Mouse (Mus musculus): ENCODE measurements at regions not wholly inside any gene's neighbourhood (a gene's known extent, or its start where the extent isn't known, plus 50 kb on each side); places are given as distances from the start of the nearest gene placed in this dataset.

- no peak for DNase-seq (ENCODE audit: low spot score)
Observed at GRCm38 (mm10) chr12:79966621-79967490, 146.0 kb downstream of the Zfp36l1 start.

GRCm38 (mm10) chr12:79966289-79966615, 146.6 kb downstream of the Zfp36l1 start:
- DNase-seq (ENCODE audit: low spot score) = no peak

- no peak for DNase-seq (ENCODE audit: low spot score)
Observed at GRCm38 (mm10) chr12:79965471-79966288, 147.1 kb downstream of the Zfp36l1 start.

GRCm38 (mm10) chr12:79963443-79964025, 149.3 kb downstream of the Zfp36l1 start:
- no peak for DNase-seq (ENCODE audit: low spot score)

GRCm38 (mm10) chr12:79962649-79963236, 150.1 kb downstream of the Zfp36l1 start:
- no peak for DNase-seq (ENCODE audit: low spot score)

GRCm38 (mm10) chr12:79961881-79962280, 150.9 kb downstream of the Zfp36l1 start:
- no peak for DNase-seq (ENCODE audit: low spot score)

GRCm38 (mm10) chr12:79961076-79961475, 151.7 kb downstream of the Zfp36l1 start:
- no peak for DNase-seq (ENCODE audit: low spot score)

- no peak for DNase-seq (ENCODE audit: low spot score)
Observed at GRCm38 (mm10) chr12:79960446-79960845, 152.4 kb downstream of the Zfp36l1 start.

- no peak for DNase-seq (ENCODE audit: low spot score)
Observed at GRCm38 (mm10) chr12:79959540-79960305, 153.1 kb downstream of the Zfp36l1 start.

GRCm38 (mm10) chr12:79957211-79957610, 155.6 kb downstream of the Zfp36l1 start:
- no peak for DNase-seq (ENCODE audit: low spot score)

- no peak for DNase-seq (ENCODE audit: low spot score)
Observed at GRCm38 (mm10) chr12:79956351-79956750, 156.5 kb downstream of the Zfp36l1 start.

GRCm38 (mm10) chr12:79955501-79955900, 157.3 kb downstream of the Zfp36l1 start:
- DNase-seq (ENCODE audit: low spot score) = no peak

GRCm38 (mm10) chr12:79950579-79951112, 162.2 kb downstream of the Zfp36l1 start:
- DNase-seq (ENCODE audit: low spot score) = no peak

GRCm38 (mm10) chr12:79949101-79949824, 163.6 kb downstream of the Zfp36l1 start:
- DNase-seq (ENCODE audit: low spot score) = no peak

- no peak for DNase-seq (ENCODE audit: low spot score)
Observed at GRCm38 (mm10) chr12:79947574-79947973, 165.2 kb downstream of the Zfp36l1 start.

- no peak for DNase-seq (ENCODE audit: low spot score)
Observed at GRCm38 (mm10) chr12:79946777-79947176, 166.0 kb downstream of the Zfp36l1 start.

GRCm38 (mm10) chr12:79945899-79946298, 166.9 kb downstream of the Zfp36l1 start:
- DNase-seq (ENCODE audit: low spot score) = no peak

GRCm38 (mm10) chr12:79944714-79945493, 167.9 kb downstream of the Zfp36l1 start:
- peak; percentile 60 for DNase-seq (ENCODE audit: low spot score)

GRCm38 (mm10) chr12:79944090-79944489, 168.7 kb downstream of the Zfp36l1 start:
- DNase-seq (ENCODE audit: low spot score) = no peak
